Mouse (Mus musculus): Measurements from ENCODE around the gene Spata9. TPM values are rescaled to one million over a fixed set of nuclear protein-coding genes. Genes with fewer than 3 reads are reported as not detected.

Spata9 gene
- polyA plus RNA-seq, 1 experiment from 2014 or later: 0.77 TPM

DNA sequence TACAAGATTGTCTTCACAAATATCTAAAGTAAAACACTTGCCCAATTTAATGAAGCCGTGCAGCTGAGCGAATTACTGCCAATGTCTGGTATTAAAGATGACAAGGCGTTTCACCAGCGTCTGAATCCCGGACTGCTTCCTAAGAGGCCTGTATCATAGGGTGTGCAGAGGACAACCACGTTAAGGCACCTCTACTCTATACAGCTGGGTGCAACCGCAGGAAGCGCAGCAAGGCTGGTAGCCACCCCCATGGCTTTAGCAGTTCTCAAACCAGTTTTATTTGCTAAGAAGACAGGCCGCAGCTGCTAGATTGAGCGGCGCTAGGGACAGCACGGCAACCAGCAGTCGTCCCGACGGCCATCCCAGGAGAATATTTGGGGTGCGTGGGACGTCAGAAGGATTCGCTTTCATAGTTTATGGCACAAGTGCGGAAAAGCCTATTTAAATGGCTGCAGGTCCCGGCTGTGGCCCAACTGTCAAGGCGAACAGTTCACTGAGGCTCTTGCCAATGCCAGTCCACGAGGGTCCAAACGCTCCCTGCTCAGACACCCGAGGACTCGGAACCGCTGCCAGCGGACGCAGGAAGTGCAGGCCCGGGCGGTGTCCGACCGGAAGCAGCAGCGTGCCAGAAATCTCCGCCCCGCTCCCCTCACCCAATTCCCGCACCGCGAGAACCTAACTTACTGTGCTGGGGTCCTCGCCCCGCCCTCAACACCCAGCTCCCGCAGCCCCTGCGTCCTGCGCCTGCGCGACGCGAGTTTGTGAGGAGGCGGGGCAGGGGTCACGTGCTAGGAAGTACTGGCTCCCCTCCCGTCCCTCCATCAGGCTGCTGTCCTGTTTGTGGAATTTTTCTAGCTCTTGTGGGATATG, 51.3 kb downstream of the Spata9 start, which contains the start of gene Rfesd:
Rfesd (minus strand) TSS at position 746 of the 870 bp plus-strand sequence.
- H3K4me1 ChIP-seq (ENCODE audit: control insufficient read depth, insufficient read depth, low read length): no peaks in the 10 kb centered on the region
- no peaks in the 10 kb centered on the region for H3K36me3 ChIP-seq (ENCODE audit: control insufficient read depth, insufficient read depth, low read length)
- H3K9ac ChIP-seq (ENCODE audit: low read depth, low read length): peak within 1 kb of the TSS; percentile 93
- peak; percentile 100 for ATAC-seq (ENCODE audit: low FRiP score, low TSS enrichment)
- peak within 1 kb of the TSS; percentile 95 for H3K27ac ChIP-seq (ENCODE audit: low read depth, low read length)
- peak within 1 kb of the TSS; percentile 75 for H3K4me2 ChIP-seq (replicated peaks; ENCODE audit: low read depth, low read length)
- H3K27me3 ChIP-seq (ENCODE audit: control insufficient read depth, insufficient read depth, low read length): no peaks in the 10 kb centered on the region
- H3K9me3 ChIP-seq (ENCODE audit: control insufficient read depth, low read length): no peaks in the 10 kb centered on the region
- peak within 1 kb of the TSS; percentile 77 for H3K4me3 ChIP-seq (ENCODE audit: low read length)
- WGBS: under 1% methylated on average over 50 of the region's 50 CpGs

DNA sequence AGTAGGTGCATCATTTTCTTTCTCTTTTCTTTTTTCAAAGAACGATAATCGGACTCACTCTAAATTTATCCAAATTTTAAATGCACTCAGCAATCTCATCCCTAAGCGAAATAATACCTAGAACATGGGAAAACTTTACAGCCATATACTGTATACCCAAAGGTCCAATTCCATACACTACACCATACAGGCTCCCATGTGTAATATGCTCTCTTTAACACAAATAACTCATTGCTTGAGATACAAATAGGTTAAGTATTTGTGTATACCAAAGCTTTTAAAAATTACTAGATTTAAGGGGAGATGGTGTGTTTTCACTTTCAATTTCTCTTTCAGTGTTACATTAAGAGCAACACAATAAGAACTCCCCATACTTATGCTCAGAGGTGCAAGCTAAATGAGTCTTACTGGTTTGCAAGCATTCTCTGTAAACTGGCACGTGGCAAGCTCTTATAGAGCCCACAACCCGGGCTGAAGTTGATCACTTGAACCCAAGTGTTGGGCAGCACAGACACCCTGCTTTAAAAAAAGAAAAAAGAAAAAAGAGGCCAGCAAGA, 52.0 kb downstream of the Spata9 start:
- no peak overlapping the region for H3K27ac ChIP-seq (ENCODE audit: low read depth, low read length)
- H3K36me3 ChIP-seq (ENCODE audit: control insufficient read depth, insufficient read depth, low read length): no peaks in the 10 kb centered on the region
- H3K4me1 ChIP-seq (ENCODE audit: control insufficient read depth, insufficient read depth, low read length): no peaks in the 10 kb centered on the region
- peak overlapping the region; percentile 77 for H3K4me3 ChIP-seq (ENCODE audit: low read length)
- ATAC-seq (ENCODE audit: low FRiP score, low TSS enrichment): peak; percentile 39
- no peaks in the 10 kb centered on the region for H3K9me3 ChIP-seq (ENCODE audit: control insufficient read depth, low read length)
- H3K4me2 ChIP-seq (replicated peaks; ENCODE audit: low read depth, low read length): peak overlapping the region; percentile 75
- no peak overlapping the region; the same call in 1 of the 2 replicates for H3K9ac ChIP-seq (ENCODE audit: low read depth, low read length)
- WGBS: 51% methylated on average over 5 of the region's 5 CpGs
- H3K27me3 ChIP-seq (ENCODE audit: control insufficient read depth, insufficient read depth, low read length): no peaks in the 10 kb centered on the region

DNA sequence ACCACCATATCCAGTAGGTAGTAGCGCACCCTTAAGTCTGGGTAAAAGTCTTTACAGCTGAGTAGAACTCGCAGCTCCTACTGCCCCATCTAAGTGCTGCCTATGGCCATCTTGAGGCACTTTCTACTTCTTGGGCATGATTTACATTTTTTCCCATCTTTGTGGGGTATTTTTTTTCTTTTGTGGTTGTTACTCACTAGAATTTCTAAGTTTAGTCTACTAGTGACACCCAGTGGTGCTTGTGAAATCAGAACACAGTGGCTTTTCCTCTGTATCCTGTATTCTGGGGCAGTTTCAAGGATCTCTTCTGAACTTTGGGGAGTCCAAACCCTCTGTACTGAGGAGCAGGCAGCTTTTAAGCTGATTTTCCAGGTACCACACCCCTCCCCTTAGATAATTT, 54.8 kb downstream of the Spata9 start:
- Histone ChIP-seq H3K4me2 (replicated peaks; ENCODE audit: low read depth, low read length) (no peak overlapping the region), H3K9me3 (ENCODE audit: control insufficient read depth, low read length) (no peaks in the 10 kb centered on the region), H3K4me1 (ENCODE audit: control insufficient read depth, insufficient read depth, low read length) (no peaks in the 10 kb centered on the region), H3K27me3 (ENCODE audit: control insufficient read depth, insufficient read depth, low read length) (no peaks in the 10 kb centered on the region), H3K36me3 (ENCODE audit: control insufficient read depth, insufficient read depth, low read length) (no peaks in the 10 kb centered on the region), H3K27ac (ENCODE audit: low read depth, low read length) (no peak overlapping the region), H3K9ac (ENCODE audit: low read depth, low read length) (no peak overlapping the region), H3K4me3 (ENCODE audit: low read length) (no peak overlapping the region)
- ATAC-seq (ENCODE audit: low FRiP score, low TSS enrichment): no peak
- WGBS: 95% methylated on average over 2 of the region's 2 CpGs

DNA sequence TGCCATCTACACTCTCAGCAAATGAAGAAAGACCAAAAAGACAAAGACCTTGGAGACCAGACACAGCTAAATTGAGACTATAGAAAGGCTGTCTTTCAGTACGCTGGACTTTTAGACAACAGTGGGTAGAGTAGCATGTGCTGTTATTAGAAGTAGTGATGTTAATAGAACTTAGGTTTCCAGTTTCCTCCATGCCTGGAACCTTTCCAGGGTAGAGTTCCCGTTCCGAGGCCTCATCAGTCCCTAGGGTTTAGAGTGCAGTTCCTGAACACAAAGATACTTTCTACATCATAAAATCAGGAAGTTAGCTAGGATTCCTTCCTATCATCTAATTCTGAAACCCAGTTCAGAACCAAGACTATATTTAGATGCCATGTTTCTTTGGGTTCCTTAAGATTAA, 57.6 kb downstream of the Spata9 start:
- Histone ChIP-seq H3K4me1 (ENCODE audit: control insufficient read depth, insufficient read depth, low read length) (no peaks in the 10 kb centered on the region), H3K9ac (ENCODE audit: low read depth, low read length) (no peak overlapping the region), H3K36me3 (ENCODE audit: control insufficient read depth, insufficient read depth, low read length) (no peaks in the 10 kb centered on the region), H3K9me3 (ENCODE audit: control insufficient read depth, low read length) (no peaks in the 10 kb centered on the region), H3K27me3 (ENCODE audit: control insufficient read depth, insufficient read depth, low read length) (no peaks in the 10 kb centered on the region), H3K4me2 (replicated peaks; ENCODE audit: low read depth, low read length) (no peak overlapping the region), H3K27ac (ENCODE audit: low read depth, low read length) (no peak overlapping the region), H3K4me3 (ENCODE audit: low read length) (no peak overlapping the region)
- 63% methylated on average over 3 of the region's 3 CpGs for WGBS
- ATAC-seq (ENCODE audit: low FRiP score, low TSS enrichment): no peak

DNA sequence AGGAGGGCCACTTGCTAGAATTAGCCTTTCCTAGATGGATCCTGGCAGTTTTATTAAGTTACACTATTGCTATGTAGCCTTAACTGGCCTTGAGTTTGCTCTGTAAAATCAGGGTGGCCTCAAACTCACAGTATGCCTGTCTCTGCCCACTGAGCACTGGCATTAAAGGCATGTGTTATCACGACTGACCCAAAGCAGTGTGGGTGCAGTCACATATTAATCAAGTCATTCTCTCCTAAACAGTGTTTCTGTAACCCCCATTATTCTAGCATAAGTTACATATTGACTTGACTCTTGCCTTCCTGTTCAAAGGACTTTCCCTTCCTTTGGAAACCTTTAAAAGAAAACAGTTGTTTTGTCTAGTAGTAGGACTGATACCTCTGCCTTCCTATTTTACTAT, 75.5 kb downstream of the Spata9 start:
- H3K9me3 ChIP-seq (ENCODE audit: control insufficient read depth, low read length): no peaks in the 10 kb centered on the region
- 48% methylated on average over 1 of the region's 1 CpGs for WGBS
- ATAC-seq (ENCODE audit: low FRiP score, low TSS enrichment): no peak

DNA sequence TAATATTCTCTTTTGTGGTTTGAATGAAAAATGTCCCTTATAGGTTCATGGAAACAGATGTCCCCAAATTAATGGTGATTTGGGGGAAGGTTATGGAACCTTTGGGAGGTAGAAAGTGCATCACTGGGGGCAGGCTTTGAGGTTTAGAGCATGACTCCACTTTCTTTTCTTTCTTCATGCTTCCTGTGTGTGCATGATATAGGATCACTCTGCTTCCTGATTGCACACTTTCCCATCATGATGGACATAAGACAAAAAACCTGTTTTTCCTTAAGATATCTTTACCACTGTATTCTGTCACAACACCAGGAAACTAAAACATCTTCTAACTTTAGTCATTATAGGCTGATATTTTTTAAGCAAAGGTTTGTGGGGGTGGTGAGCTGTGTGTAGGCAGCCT, 78.0 kb downstream of the Spata9 start:
- H3K4me3 ChIP-seq (ENCODE audit: low read length): no peak overlapping the region

More for the DNA sequence above, 75.5 kb downstream of the Spata9 start:
- H3K4me2 ChIP-seq (replicated peaks; ENCODE audit: low read depth, low read length): no peak overlapping the region
- no peak overlapping the region for H3K4me3 ChIP-seq (ENCODE audit: low read length)
- no peaks in the 10 kb centered on the region for H3K4me1 ChIP-seq (ENCODE audit: control insufficient read depth, insufficient read depth, low read length)
- H3K9ac ChIP-seq (ENCODE audit: low read depth, low read length): no peak overlapping the region
- no peak overlapping the region for H3K27ac ChIP-seq (ENCODE audit: low read depth, low read length)
- H3K36me3 ChIP-seq (ENCODE audit: control insufficient read depth, insufficient read depth, low read length): no peaks in the 10 kb centered on the region
- H3K27me3 ChIP-seq (ENCODE audit: control insufficient read depth, insufficient read depth, low read length): no peaks in the 10 kb centered on the region

More for the DNA sequence above, 78.0 kb downstream of the Spata9 start:
- Histone ChIP-seq H3K9ac (ENCODE audit: low read depth, low read length) (no peak overlapping the region), H3K4me2 (replicated peaks; ENCODE audit: low read depth, low read length) (no peak overlapping the region), H3K27me3 (ENCODE audit: control insufficient read depth, insufficient read depth, low read length) (no peaks in the 10 kb centered on the region), H3K36me3 (ENCODE audit: control insufficient read depth, insufficient read depth, low read length) (no peaks in the 10 kb centered on the region), H3K4me1 (ENCODE audit: control insufficient read depth, insufficient read depth, low read length) (no peaks in the 10 kb centered on the region), H3K9me3 (ENCODE audit: control insufficient read depth, low read length) (no peaks in the 10 kb centered on the region), H3K27ac (ENCODE audit: low read depth, low read length) (no peak overlapping the region)
- ATAC-seq (ENCODE audit: low FRiP score, low TSS enrichment): no peak

Other genes with a start within 250 kb of the Spata9 start
- gene Glrx, start 127.3 kb upstream of the Spata9 start, polyA plus RNA-seq (2014; fragmentation: Nextera tagmentation; extraction: Ambion mirVana): 36.4 and 42.5 TPM in 2 replicates
- gene Rhobtb3, start 23.2 kb upstream of the Spata9 start, polyA plus RNA-seq (2014; fragmentation: Nextera tagmentation; extraction: Ambion mirVana): 36.2 and 67.0 TPM in 2 replicates
- gene Rfesd, start 51.6 kb downstream of the Spata9 start, polyA plus RNA-seq (2014; fragmentation: Nextera tagmentation; extraction: Ambion mirVana): 19.8 and 24.4 TPM in 2 replicates
- 0.11 and 0.19 TPM in 2 replicates for gene Gpr150, start 89.8 kb downstream of the Spata9 start, polyA plus RNA-seq (2014; fragmentation: Nextera tagmentation; extraction: Ambion mirVana)
- 8.8 and 10.5 TPM in 2 replicates for gene Arsk, start 131.5 kb downstream of the Spata9 start, polyA plus RNA-seq (2014; fragmentation: Nextera tagmentation; extraction: Ambion mirVana)
- 12.2 and 21.5 TPM in 2 replicates for gene Ttc37, start 131.6 kb downstream of the Spata9 start, polyA plus RNA-seq (2014; fragmentation: Nextera tagmentation; extraction: Ambion mirVana)